In genomic region chr1:59481456-59482291, GRCm38 (mm10) we compare ENCODE assay signal across 8 mouse cellular contexts. TPM values are rescaled to one million over a fixed set of nuclear protein-coding genes. Genes with fewer than 3 reads are reported as not detected.
DNase-seq lines count a peak whose midpoint lies in the region; ATAC-seq lines count a peak whose summit lies in the region.

No protein-coding gene starts in this region.

- H3K4me1 ChIP-seq in forebrain, embryonic 10.5 days: peaks cover 70% of the 10 kb centered on the region
- peaks cover 19% of the 10 kb centered on the region for H3K4me1 ChIP-seq in heart, embryonic 16.5 days (ENCODE audit: control insufficient read depth, insufficient read depth, low read length)
- H3K4me1 ChIP-seq in liver, embryonic 15.5 days (replicated peaks): peaks cover 40% of the 10 kb centered on the region
- H3K4me1 ChIP-seq in neural tube, embryonic 12.5 days: peaks cover 36% of the 10 kb centered on the region

- peak; percentile 56 for DNase-seq in c-Kit-negative CD71-positive TER-119-positive erythroid progenitor cells, embryonic 14.5 days (ENCODE audit: low read depth, low spot score)
- peak; percentile 96 for DNase-seq in forebrain, embryonic 10.5 days (ENCODE audit: extremely low spot score, low spot score)
- DNase-seq in kidney, postnatal 36 days: peak; percentile 96 to 98
- DNase-seq in telencephalon, adult 2 months (ENCODE audit: low read depth, low spot score): peak; percentile 72

- H3K4me2 ChIP-seq in heart, embryonic 16.5 days (ENCODE audit: low read depth, low read length): peak overlapping the region; percentile 99
- peak overlapping the region; percentile 90 for H3K4me2 ChIP-seq in liver, embryonic 15.5 days
- H3K4me2 ChIP-seq in neural tube, embryonic 12.5 days (replicated peaks): peak overlapping the region; percentile 98

- peaks cover 14% of the 10 kb centered on the region for H3K36me3 ChIP-seq in forebrain, embryonic 10.5 days (replicated peaks)
- H3K36me3 ChIP-seq in heart, embryonic 16.5 days (ENCODE audit: control insufficient read depth, insufficient read depth): no peaks in the 10 kb centered on the region
- no peaks in the 10 kb centered on the region; the same call in 1 of the 2 replicates for H3K36me3 ChIP-seq in liver, embryonic 15.5 days (replicated peaks)
- H3K36me3 ChIP-seq in neural tube, embryonic 12.5 days: no peaks in the 10 kb centered on the region

- under 1% methylated on average over 57 of the region's 57 CpGs for WGBS in forebrain, embryonic 10.5 days
- WGBS in heart, embryonic 16.5 days: 1% methylated on average over 57 of the region's 57 CpGs
- under 1% methylated on average over 57 of the region's 57 CpGs for WGBS in liver, embryonic 15.5 days (ENCODE audit: insufficient replicate concordance)
- under 1% methylated on average over 57 of the region's 57 CpGs for WGBS in neural tube, embryonic 12.5 days

- peak overlapping the region; percentile 93 for H3K4me3 ChIP-seq in forebrain, embryonic 10.5 days
- H3K4me3 ChIP-seq in heart, embryonic 16.5 days (ENCODE audit: low read length): peak overlapping the region; percentile 79
- H3K4me3 ChIP-seq in liver, embryonic 15.5 days (replicated peaks): peak overlapping the region; percentile 67
- H3K4me3 ChIP-seq in neural tube, embryonic 12.5 days: peak overlapping the region; percentile 65

- H3K9ac ChIP-seq in heart, embryonic 16.5 days (ENCODE audit: low read length): peak overlapping the region; percentile 84
- H3K9ac ChIP-seq in liver, embryonic 15.5 days: peak overlapping the region; percentile 59
- H3K9ac ChIP-seq in neural tube, embryonic 12.5 days: peak overlapping the region; percentile 87

- peak; percentile 95 for ATAC-seq in CD4-positive, CD25-positive, alpha-beta regulatory T cell, adult 4 months
- ATAC-seq in heart, embryonic 16.5 days (replicated peaks; ENCODE audit: extremely low read depth, insufficient read depth, low FRiP score): peak; percentile 95
- ATAC-seq in liver, embryonic 15.5 days (ENCODE audit: insufficient read depth): peak; percentile 91
- ATAC-seq in neural tube, embryonic 12.5 days (ENCODE audit: low FRiP score, low read depth): peak; percentile 90

- H3K27ac ChIP-seq in forebrain, embryonic 10.5 days: peak overlapping the region; percentile 94
- H3K27ac ChIP-seq in heart, embryonic 16.5 days (ENCODE audit: low read length): peak overlapping the region; percentile 92
- H3K27ac ChIP-seq in liver, embryonic 15.5 days (replicated peaks): peak overlapping the region; percentile 80
- H3K27ac ChIP-seq in neural tube, embryonic 12.5 days: peak overlapping the region; percentile 50

- H3K27me3 ChIP-seq in forebrain, embryonic 10.5 days (ENCODE audit: poor library complexity, severe bottlenecking): peaks cover 62% of the 10 kb centered on the region
- peaks cover 12% of the 10 kb centered on the region for H3K27me3 ChIP-seq in heart, embryonic 16.5 days (ENCODE audit: control insufficient read depth, insufficient read depth, low read length)
- H3K27me3 ChIP-seq in liver, embryonic 15.5 days: peaks cover 26% of the 10 kb centered on the region
- H3K27me3 ChIP-seq in neural tube, embryonic 12.5 days (replicated peaks): no peaks in the 10 kb centered on the region

- H3K9me3 ChIP-seq in forebrain, embryonic 10.5 days: no peaks in the 10 kb centered on the region
- H3K9me3 ChIP-seq in heart, embryonic 16.5 days (replicated peaks; ENCODE audit: control insufficient read depth, low read length): no peaks in the 10 kb centered on the region
- H3K9me3 ChIP-seq in liver, embryonic 15.5 days (replicated peaks): no peaks in the 10 kb centered on the region
- no peaks in the 10 kb centered on the region for H3K9me3 ChIP-seq in neural tube, embryonic 12.5 days

RNA-seq across cellular contexts. Expression of gene Fzd7, which starts 0.6 kb away (rescaled TPM):
- not detected for polyA plus RNA-seq in CD4-positive, CD25-positive, alpha-beta regulatory T cell, adult 4 months (2017; shearing (Covaris generic))
- polyA plus RNA-seq in forebrain, embryonic 10.5 days (2016; fragmentation: Nextera tagmentation; extraction: Ambion mirVana): 9.4 and 9.6 TPM in 2 replicates
- polyA plus RNA-seq in heart, embryonic 16.5 days (2015; fragmentation: Nextera tagmentation; extraction: Ambion mirVana): 2.9 and 3.2 TPM in 2 replicates
- 1.1 and 1.3 TPM in 2 replicates for polyA plus RNA-seq in liver, embryonic 15.5 days (2015; fragmentation: Nextera tagmentation; extraction: Ambion mirVana)
- polyA plus RNA-seq in neural tube, embryonic 12.5 days (2016; fragmentation: Nextera tagmentation; extraction: Ambion mirVana): 17.4 and 18.3 TPM in 2 replicates

RNA-seq across cellular contexts. Expression of gene Gm973, which starts 34.4 kb away (rescaled TPM):
- polyA plus RNA-seq in CD4-positive, CD25-positive, alpha-beta regulatory T cell, adult 4 months (2017; shearing (Covaris generic)): 1 to 10 TPM; 1.1 to 2.2 TPM
- 0.76 and 1.3 TPM in 2 replicates for polyA plus RNA-seq in forebrain, embryonic 10.5 days (2016; fragmentation: Nextera tagmentation; extraction: Ambion mirVana)
- 0.10 and 0.41 TPM in 2 replicates for polyA plus RNA-seq in heart, embryonic 16.5 days (2015; fragmentation: Nextera tagmentation; extraction: Ambion mirVana)
- polyA plus RNA-seq in liver, embryonic 15.5 days (2015; fragmentation: Nextera tagmentation; extraction: Ambion mirVana): 0.12 TPM in 1 of 2 replicates, not detected in the other
- polyA plus RNA-seq in neural tube, embryonic 12.5 days (2016; fragmentation: Nextera tagmentation; extraction: Ambion mirVana): 3.5 and 5.0 TPM in 2 replicates

Comparison
In these comparisons a context has a peak if more than half of its experiments do, and no peak if none do; other contexts are left out.
1. Peak in every context shown above with its lines: DNase-seq, ATAC-seq, H3K4me3 ChIP-seq and H3K27ac ChIP-seq.